Mouse (Mus musculus): Measurements from ENCODE around the gene Gm42372.

Gene Gm42372

DNA sequence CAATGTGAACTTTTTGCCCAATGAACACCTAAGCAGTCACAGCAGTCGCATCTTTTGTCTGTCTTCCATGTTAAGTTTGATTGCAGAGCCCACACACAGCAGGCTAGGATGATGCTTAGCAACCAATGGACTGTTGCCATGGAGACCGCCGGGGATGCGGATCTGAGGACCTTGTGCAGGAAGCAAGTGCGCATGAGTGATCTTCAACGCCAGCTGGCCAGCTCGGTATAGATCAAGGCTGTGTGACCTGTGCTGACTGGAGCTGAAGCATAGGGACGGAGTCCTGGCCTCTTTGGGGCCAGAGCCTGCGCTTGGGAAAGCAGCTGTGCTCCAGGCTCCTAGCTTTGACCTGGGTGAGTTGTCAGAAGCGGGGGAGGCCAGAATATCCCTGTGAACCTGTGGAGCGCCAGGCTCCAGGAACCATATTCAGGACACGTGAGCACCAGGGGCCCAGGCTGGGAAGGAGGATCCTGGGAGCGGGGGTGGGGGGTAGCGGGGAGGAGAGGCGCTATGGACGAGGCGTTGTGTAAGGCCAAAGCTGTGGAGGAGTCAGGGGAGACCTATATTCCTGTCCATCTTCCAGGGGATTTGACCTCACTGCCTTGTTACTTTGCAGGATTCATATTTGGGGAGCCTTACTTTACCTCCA is 23.2 kb upstream of the Gm42372 start, which contains the start of gene Pnmal1:
Gene Pnmal1, plus strand, starts transcription at position 141 of the 649 bp plus-strand sequence.
- peak; percentile 95 to 97 for DNase-seq (ENCODE audit: low spot score in 2 of 2)

GRCm38 (mm10) chr7:16961678-16962077 is 21.2 kb upstream of the Gm42372 start:
- no peak for DNase-seq (ENCODE audit: low spot score in 2 of 2)

DNA sequence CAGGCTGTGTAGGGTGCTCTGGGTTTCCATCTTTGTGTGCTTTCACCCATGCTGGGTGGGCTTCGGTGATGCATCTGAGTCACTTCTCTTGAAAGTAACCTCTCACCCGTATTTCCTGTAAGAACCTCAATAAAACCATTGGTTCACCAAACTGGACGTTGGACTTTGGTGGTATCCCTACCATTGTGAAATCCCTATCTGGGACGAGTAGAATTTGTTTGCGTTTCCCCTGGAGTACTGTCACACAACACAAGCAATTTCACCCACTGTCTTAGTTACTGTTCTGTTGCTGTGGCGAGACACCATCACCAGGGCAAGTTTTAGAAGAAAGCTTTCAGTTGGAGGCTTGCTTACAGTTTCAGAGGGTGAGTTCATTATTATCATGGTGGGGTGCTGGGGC is 14.5 kb upstream of the Gm42372 start:
- no peak for DNase-seq (ENCODE audit: low spot score in 2 of 2)

DNA sequence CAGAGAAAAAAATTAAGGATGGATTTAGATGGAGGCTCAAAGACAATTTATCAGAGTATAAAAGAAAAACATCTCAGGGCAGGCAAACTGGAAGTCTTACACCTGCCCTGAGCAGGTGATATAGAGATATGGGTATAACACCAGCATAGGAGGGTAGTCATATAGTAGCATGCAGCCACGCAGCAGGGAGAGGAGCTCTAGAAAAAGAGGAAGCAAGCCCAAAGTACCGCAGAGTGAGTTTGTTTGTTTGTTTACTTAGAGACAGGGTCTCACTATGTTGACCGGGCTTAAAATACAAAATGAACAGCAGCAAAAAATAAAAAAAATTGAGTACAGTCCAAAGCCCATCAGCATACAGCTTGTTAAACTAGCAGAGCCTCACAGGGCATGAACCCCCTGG is 11.7 kb upstream of the Gm42372 start:
- no peak for DNase-seq (ENCODE audit: low spot score in 2 of 2)

- no peak for DNase-seq (ENCODE audit: low spot score in 2 of 2)
Observed at GRCm38 (mm10) chr7:16974018-16974417, 8.9 kb upstream of the Gm42372 start.

GRCm38 (mm10) chr7:16976298-16976697 is 6.6 kb upstream of the Gm42372 start:
- no peak for DNase-seq (ENCODE audit: low spot score in 2 of 2)

- DNase-seq (ENCODE audit: low spot score in 2 of 2): no peak
Observed at GRCm38 (mm10) chr7:16978173-16978572, 4.7 kb upstream of the Gm42372 start.

DNA sequence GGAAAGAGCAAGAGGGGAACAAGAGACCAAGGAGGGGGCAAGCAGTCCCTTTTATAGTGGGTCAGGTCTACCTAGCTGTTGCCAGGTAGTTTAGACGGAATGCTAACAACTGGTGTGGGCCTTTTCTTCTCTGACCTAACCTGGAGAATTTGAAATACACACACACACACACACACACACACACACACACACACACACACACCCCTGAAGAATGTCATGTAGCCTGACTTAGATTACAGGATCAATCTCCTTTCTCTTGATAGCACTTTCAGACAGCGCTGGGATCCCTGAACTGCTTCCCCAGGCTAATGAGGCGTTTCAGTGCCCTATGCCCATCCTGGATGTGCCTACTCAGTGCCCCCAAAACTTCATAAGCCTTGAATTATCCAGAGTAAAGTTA is 4.3 kb upstream of the Gm42372 start:
- no peak for DNase-seq (ENCODE audit: low spot score in 2 of 2)

DNA sequence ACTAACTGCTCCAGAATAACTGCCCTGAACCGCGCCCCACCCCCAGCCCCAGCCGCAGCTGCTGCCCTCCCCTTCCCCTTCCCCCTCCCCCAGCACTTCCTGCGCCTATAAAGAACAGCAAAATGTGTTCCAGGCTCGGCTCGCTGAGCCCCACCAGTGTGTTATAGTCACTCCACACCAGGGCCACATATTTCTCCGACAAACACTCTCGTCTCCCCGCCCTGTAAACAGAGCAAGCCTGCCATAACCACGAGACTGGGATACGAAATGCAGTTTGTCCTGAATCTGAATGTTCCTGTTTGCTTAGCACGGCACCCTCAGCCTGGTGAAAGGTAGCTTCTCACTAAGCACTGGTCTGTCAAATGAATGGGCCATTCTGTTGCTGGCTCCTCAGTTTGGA is 2.5 kb upstream of the Gm42372 start:
- peak in 1 of 2 experiments; percentile 58 for DNase-seq (ENCODE audit: low spot score in 2 of 2)

- no peak for DNase-seq (ENCODE audit: low spot score in 2 of 2)
Observed at GRCm38 (mm10) chr7:16987541-16988149, 4.8 kb downstream of the Gm42372 start.

DNA sequence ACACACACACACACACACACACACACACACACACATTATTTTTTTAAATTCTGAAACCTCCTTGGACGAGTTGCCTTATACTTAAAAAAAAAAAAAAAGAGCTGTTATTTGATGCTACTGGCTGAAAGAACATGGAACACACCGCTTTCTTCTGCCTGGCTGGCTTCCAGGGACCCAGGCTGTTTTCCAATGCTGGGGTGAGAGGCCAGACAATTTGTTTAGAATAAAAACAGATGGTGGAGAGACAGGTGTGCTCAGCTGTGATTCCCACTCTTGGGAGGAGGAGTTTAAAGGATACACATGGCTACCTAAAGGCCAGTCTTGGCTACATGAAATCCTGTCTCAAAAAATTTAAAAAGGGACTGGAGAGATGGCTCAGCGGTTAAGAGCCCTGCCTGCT is 5.5 kb downstream of the Gm42372 start:
- DNase-seq (ENCODE audit: low spot score in 2 of 2): no peak

DNA sequence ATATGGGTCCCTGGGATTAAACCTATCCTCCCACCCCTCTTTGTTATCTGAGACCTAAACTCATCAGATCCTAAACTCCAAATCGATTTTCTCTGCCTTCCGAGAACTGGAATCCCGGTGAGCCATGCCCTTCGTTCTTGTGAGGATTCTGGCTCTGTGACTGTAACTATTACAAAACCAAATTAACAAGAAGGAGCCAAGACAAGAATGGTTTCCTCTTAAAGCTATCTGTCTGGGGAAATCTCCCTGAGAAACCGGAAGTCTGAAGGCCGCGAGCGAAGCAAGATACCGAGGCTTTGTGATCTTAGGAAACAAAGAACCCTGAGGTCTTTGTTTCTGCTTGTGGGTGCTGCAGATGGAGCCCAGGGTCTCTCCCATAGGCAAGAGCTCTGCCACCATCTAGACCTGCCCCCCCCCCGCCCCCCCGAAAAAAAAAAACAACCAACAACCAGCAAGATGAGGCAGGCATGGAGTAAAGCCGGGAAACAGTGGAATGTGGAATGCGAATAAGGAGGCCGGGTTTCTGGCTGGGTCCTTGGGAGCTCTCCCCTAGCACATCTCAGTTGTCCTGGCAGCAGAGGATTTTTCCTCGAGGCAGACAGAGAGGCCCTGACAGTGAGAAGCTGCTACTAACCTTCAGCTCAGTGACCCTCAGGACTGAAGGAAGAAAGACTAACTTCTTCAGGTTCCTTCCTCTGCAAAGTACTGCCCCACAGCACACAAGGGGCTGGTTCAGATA is 7.3 kb downstream of the Gm42372 start:
- DNase-seq (ENCODE audit: low spot score in 2 of 2): no peak

DNA sequence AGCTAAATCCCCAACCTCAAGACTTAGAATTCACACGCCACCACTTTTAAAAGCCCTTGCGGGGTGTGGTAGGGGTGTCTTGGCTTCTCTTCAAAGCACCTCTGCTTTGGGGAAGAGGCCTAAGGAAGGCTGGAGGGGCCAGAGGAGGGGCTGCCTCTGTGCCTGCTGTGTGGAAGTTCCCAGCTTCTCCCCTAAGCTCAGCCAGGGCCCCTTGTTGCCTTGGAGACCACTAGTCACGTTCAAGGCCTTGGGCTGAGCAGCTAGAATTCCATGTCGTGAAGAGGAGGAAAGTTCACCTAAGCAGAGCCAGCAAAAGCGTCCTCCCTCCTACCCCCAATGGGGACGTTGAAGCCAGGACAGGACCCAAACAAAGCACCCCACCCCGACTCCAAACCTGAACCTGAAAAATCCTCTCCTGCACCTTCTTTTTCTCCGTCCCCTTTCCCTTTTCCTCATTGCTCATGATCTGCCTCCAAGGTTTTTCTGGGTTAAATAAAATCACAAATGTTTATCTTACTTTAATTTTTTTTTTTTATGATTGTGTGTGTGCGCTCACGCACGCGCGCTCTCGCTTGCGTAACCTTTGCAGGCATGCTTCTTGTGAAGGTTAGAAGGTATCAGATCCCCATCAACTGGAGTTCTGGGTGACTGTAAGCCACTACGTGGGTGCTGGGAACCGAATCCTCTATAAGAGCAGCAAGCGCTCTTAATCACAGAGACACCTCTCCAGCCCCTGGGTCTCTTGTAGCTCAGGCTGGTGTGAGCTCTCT is 9.0 kb downstream of the Gm42372 start:
- DNase-seq (ENCODE audit: low spot score in 2 of 2): no peak

DNA sequence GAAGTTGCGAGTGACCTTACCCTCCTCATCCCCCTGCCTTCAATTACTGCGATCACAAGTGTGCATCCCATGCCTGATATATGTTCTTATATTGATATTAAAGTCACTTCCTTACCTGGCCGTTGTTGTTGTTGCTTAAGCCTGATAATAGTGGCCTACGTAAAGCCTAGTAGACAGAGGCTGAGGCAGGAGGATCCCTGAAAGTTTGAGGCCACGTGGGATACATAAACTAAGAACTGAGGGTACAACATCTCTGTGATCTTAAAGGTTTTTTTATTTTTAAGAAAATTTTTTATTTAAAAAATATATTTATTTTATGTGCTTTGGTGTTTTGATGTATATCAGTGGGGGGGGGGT is 9.5 kb downstream of the Gm42372 start, which contains the start of gene Ccdc8:
Gene Ccdc8, plus strand, starts transcription at position 258 of the 357 bp plus-strand sequence.
- no peak for DNase-seq (ENCODE audit: low spot score in 2 of 2)

GRCm38 (mm10) chr7:16993651-16994399 is 10.9 kb downstream of the Gm42372 start:
- DNase-seq (ENCODE audit: low spot score in 2 of 2): no peak

DNA sequence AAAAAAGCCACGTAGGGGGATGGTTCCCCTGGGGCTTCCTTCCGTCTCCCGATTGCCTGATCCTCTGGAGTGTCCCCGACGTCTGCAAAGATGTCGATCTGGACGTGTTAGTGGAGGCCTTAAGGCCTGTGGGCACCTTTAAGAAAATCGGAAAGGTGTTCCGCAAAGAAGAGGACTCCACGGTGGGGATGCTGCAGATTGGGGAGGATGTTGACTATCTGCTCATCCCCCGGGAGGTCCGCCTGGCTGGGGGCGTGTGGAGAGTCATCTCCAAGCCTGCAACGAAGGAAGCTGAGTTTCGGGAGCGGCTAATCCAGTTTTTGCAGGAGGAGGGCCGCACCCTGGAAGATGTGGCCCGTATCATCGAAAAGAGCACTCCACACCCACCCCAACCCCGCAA is 11.5 kb downstream of the Gm42372 start:
- DNase-seq (ENCODE audit: low spot score in 2 of 2): no peak

GRCm38 (mm10) chr7:16995345-16995744 is 12.5 kb downstream of the Gm42372 start:
- DNase-seq (ENCODE audit: low spot score in 2 of 2): no peak

GRCm38 (mm10) chr7:16999233-16999632 is 16.3 kb downstream of the Gm42372 start:
- no peak for DNase-seq (ENCODE audit: low spot score in 2 of 2)

GRCm38 (mm10) chr7:16999650-17000049 is 16.8 kb downstream of the Gm42372 start:
- peak; percentile 90 to 94 for DNase-seq (ENCODE audit: low spot score in 2 of 2)

DNA sequence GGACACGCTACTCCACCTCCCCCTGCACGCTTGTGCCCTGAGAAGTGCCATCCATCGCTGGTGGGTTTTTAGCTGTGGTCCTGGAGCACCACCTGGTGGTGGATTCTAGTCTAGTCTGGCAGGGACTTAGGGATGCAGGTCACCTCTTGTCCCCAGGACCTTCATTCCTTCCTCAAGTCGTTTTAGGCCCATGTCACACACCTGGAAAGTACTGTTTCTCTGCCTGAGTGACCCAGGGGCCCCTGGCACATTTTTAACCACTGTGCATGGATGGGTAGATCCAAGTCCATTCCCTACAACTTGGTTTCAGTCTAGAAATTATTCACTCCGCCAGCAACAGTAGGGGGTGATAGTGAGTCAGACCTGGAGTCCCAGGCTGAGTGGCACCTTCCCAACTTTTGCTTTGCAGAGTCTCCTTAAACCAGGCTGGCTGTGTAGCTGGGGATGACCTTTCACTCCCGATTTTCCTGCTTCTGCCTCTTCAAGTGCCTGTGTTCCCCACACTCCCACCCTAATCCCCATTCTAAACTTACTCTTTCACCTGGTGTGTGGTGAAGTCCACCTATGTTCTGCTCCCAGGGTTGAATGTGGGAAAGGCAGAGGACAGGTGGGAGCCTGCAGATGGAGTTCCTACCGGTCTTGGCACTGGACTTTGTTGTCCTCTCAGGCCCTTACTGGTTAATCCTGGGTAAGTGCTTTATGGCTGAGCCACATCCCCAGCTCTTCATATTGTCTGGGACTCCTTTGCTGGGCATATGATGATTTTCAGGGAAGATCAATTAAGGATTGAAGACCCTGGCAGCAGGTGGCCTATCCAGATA is 19.7 kb downstream of the Gm42372 start:
- peak; percentile 86 to 89 for DNase-seq (ENCODE audit: low spot score in 2 of 2)
